Mouse (Mus musculus) right cerebral cortex, adult 2 months (tissue): Measurements from ENCODE around the gene Gpr158.
"Not testable (repeated sequence)": the region's sequence is repeated elsewhere in the genome, so short reads cannot be mapped to it uniquely, and the experiment has no call there.

ENCODE experiments used
- DNase-seq, 2 experiments: peaks; one replicate each; pipeline ENCODE4 v3.0.0; 2021 to 2022; ENCODE audit warnings: low spot score in 2 of 2

The Gpr158 gene

GRCm38 (mm10) chr2:21367345-21368111, at the start of gene Gpr158:
TSS of gene Gpr158 (plus strand) at chr2:21367542.
- DNase-seq = peak; percentile 93 to 95

GRCm38 (mm10) chr2:21343821-21344220, 23.5 kb upstream of the Gpr158 start:
- peak; percentile 40 to 51 for DNase-seq

GRCm38 (mm10) chr2:21368351-21369170, 1.2 kb downstream of the Gpr158 start:
- DNase-seq = no peak

GRCm38 (mm10) chr2:21369171-21369485, 1.8 kb downstream of the Gpr158 start:
- peak in 1 of 2 experiments; percentile 25 for DNase-seq

GRCm38 (mm10) chr2:21369556-21369955, 2.2 kb downstream of the Gpr158 start:
- peak; percentile 61 for DNase-seq

- peak; percentile 48 to 50 for DNase-seq
Observed at GRCm38 (mm10) chr2:21379516-21379915, 12.2 kb downstream of the Gpr158 start.

- DNase-seq = no peak
Observed at GRCm38 (mm10) chr2:21392727-21393126, 25.4 kb downstream of the Gpr158 start.

- peak in 1 of 2 experiments; percentile 26 for DNase-seq
Observed at GRCm38 (mm10) chr2:21397347-21397746, 30.0 kb downstream of the Gpr158 start.

- no peak for DNase-seq
Observed at GRCm38 (mm10) chr2:21399657-21400056, 32.3 kb downstream of the Gpr158 start.

GRCm38 (mm10) chr2:21405617-21406016, 38.3 kb downstream of the Gpr158 start:
- no peak for DNase-seq

- no peak for DNase-seq
Observed at GRCm38 (mm10) chr2:21407443-21407985, 40.2 kb downstream of the Gpr158 start.

GRCm38 (mm10) chr2:21408821-21409220, 41.5 kb downstream of the Gpr158 start:
- no peak for DNase-seq

- no peak for DNase-seq
Observed at GRCm38 (mm10) chr2:21430288-21430687, 62.9 kb downstream of the Gpr158 start.

- no peak for DNase-seq
Observed at GRCm38 (mm10) chr2:21431182-21431581, 63.8 kb downstream of the Gpr158 start.

- no peak for DNase-seq
Observed at GRCm38 (mm10) chr2:21439626-21440025, 72.3 kb downstream of the Gpr158 start.

GRCm38 (mm10) chr2:21460606-21461005, 93.3 kb downstream of the Gpr158 start:
- DNase-seq = not testable (repeated sequence)

GRCm38 (mm10) chr2:21474957-21475356, 107.6 kb downstream of the Gpr158 start:
- DNase-seq = no peak

GRCm38 (mm10) chr2:21496881-21497280, 129.5 kb downstream of the Gpr158 start:
- DNase-seq = no peak

GRCm38 (mm10) chr2:21497965-21498364, 130.6 kb downstream of the Gpr158 start:
- no peak for DNase-seq

- DNase-seq = no peak
Observed at GRCm38 (mm10) chr2:21499399-21499798, 132.1 kb downstream of the Gpr158 start.

GRCm38 (mm10) chr2:21507449-21507848, 140.1 kb downstream of the Gpr158 start:
- DNase-seq = no peak

GRCm38 (mm10) chr2:21530750-21531149, 163.4 kb downstream of the Gpr158 start:
- DNase-seq = no peak

- DNase-seq = no peak
Observed at GRCm38 (mm10) chr2:21619180-21619579, 251.8 kb downstream of the Gpr158 start.
